Mouse (Mus musculus): ENCODE data around the gene Mcidas. TPM values are rescaled to one million over a fixed set of nuclear protein-coding genes. Genes with fewer than 3 reads are reported as not detected.

Mcidas gene
- polyA plus RNA-seq, 1 experiment from 2014 or later = not detected

DNA sequence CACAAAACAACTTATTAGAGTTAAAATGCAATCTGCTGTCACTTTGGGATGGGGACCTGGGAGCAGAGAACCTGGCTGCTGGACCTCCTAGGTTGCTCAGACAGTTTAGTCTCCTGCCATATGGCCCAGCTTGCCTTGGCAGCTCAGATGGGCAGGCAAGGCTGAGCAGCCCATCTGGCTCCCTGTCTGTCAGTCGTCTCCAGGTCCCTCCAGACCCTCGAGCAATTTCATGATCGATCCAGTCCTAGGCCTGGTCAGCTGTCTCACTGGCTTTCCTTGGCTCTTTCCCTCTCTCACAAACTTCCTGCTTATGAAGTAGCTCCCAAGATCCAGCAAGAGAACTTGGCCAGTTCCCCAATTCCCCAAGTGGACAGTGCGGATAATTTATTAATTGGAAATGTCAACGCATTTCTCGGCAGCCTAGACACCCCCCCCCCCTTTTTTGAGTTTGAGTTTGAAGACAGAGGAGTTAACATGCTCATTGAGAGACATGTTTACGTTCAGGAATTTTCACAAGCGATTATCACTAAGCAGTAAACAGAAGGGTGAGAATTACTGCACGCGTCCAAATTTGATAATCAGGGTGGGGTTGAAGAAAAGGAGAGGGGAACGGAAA, 40.7 kb downstream of the Mcidas start:
- peak overlapping the region; percentile 89 for H3K4me2 ChIP-seq (replicated peaks; ENCODE audit: low read depth)
- TF ChIP-seq CTCF (IDR thresholded peaks at IDR 0.05; ENCODE audit: low read depth) = no peak
- no peak for ATAC-seq
- WGBS = 5% methylated on average over 11 of the region's 11 CpGs
- H3K27ac ChIP-seq (ENCODE audit: low read depth, low read length) = no peak overlapping the region
- H3K9me3 ChIP-seq (ENCODE audit: control insufficient read depth) = no peaks in the 10 kb centered on the region
- H3K27me3 ChIP-seq (replicated peaks; ENCODE audit: control insufficient read depth, insufficient read depth, low read length) = peaks cover 53% of the 10 kb centered on the region
- H3K4me1 ChIP-seq (replicated peaks; ENCODE audit: control insufficient read depth, insufficient read depth, low read length) = 0 out of 2 replicates have a peak, but pooled peaks cover 5% of the 10 kb centered on the region
- no peak overlapping the region; the same call in 1 of the 2 replicates for H3K9ac ChIP-seq (ENCODE audit: low read depth, low read length)
- no peaks in the 10 kb centered on the region for H3K36me3 ChIP-seq (ENCODE audit: control insufficient read depth, insufficient read depth)
- peak overlapping the region; percentile 52 for H3K4me3 ChIP-seq (ENCODE audit: low read depth, low read length)

DNA sequence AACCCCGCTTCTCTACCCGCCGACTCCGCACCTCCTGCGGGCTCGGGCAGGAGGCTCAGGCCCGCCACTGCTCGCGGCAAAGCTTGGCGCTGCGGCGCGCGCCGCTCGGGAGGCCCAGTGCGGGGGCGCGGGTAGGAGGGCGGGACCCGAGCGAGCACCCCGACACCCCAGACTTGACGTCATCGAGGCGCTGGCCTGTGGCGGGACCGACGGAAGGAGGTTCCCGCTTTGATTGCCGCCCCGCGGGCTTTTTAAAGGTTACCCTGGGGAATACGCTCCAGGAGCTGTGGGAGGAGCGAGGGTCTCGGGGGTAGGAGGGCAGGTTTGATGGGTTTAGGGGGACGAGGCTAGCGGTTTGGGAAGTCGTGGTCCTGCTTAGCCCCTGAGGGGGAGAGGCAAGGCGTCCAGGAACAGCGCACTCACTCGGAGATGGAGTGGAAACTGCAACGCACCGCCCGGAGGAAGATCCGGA, 41.3 kb downstream of the Mcidas start, which contains the start of gene Cdc20b:
Gene Cdc20b (plus strand): TSS at position 162 of the 472 bp plus-strand sequence.
- WGBS = under 1% methylated on average over 45 of the region's 46 CpGs
- H3K27ac ChIP-seq (ENCODE audit: low read depth, low read length) = no peak within 1 kb of the TSS
- H3K4me1 ChIP-seq (replicated peaks; ENCODE audit: control insufficient read depth, insufficient read depth, low read length) = 0 out of 2 replicates have a peak, but pooled peaks cover 5% of the 10 kb centered on the region
- no peak within 1 kb of the TSS; the same call in 1 of the 2 replicates for H3K9ac ChIP-seq (ENCODE audit: low read depth, low read length)
- H3K9me3 ChIP-seq (ENCODE audit: control insufficient read depth) = no peaks in the 10 kb centered on the region
- ATAC-seq = peak; percentile 34; the same call in 1 of the 2 replicates
- TF ChIP-seq CTCF (IDR thresholded peaks at IDR 0.05; ENCODE audit: low read depth) = no peak
- H3K27me3 ChIP-seq (replicated peaks; ENCODE audit: control insufficient read depth, insufficient read depth, low read length) = peaks cover 53% of the 10 kb centered on the region
- H3K4me3 ChIP-seq (ENCODE audit: low read depth, low read length) = peak within 1 kb of the TSS; percentile 52
- H3K4me2 ChIP-seq (replicated peaks; ENCODE audit: low read depth) = peak within 1 kb of the TSS; percentile 89
- no peaks in the 10 kb centered on the region for H3K36me3 ChIP-seq (ENCODE audit: control insufficient read depth, insufficient read depth)

DNA sequence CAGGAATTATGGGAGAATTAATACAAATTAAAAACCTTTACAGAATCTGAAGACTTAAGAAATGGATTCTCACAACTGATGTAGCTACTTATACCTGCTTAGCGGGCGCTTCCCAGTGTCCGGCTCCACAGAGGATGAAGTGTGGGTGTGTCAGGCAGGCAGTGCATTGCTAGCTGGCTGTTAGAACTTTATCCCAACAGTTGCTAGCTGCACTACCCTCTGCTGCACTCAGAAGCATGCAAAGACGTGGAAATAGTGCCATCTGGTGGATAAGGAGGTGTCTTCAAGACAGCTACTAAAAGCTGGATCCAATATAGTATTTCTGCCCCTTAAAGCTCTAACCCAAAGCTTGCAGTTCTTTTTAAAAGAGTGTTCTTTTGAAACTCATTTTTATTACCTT, 42.2 kb downstream of the Mcidas start:
- peak; percentile 80 for ATAC-seq
- Histone ChIP-seq H3K9ac (ENCODE audit: low read depth, low read length) (no peak overlapping the region), H3K4me2 (replicated peaks; ENCODE audit: low read depth) (peak overlapping the region; percentile 89), H3K36me3 (ENCODE audit: control insufficient read depth, insufficient read depth) (no peaks in the 10 kb centered on the region), H3K27me3 (replicated peaks; ENCODE audit: control insufficient read depth, insufficient read depth, low read length) (peaks cover 48% of the 10 kb centered on the region), H3K27ac (ENCODE audit: low read depth, low read length) (no peak overlapping the region), H3K4me3 (ENCODE audit: low read depth, low read length) (peak overlapping the region; percentile 52), H3K9me3 (ENCODE audit: control insufficient read depth) (no peaks in the 10 kb centered on the region), H3K4me1 (replicated peaks; ENCODE audit: control insufficient read depth, insufficient read depth, low read length) (0 out of 2 replicates have a peak, but pooled peaks cover 5% of the 10 kb centered on the region)
- TF ChIP-seq CTCF (IDR thresholded peaks at IDR 0.05; ENCODE audit: low read depth) = peak; percentile 92
- WGBS = 1% methylated on average over 4 of the region's 4 CpGs

DNA sequence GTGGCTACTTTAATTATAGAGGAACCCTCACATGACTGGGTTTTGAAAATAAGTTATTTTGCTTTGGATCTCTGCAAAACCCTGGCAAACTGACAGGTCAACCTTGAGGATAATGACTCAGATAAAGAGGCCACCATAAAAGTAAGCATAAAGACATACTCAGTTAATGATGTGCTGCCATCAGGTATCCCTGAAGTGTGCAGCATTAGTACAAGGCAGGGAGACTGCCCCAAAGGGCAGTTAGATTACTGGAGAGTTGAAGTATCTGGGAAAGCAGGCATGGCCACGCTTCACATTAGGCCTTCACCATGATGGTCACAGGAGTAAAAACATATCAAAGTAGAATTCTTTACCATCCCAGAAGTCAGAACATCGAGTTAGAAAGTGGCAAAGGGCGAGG, 51.2 kb downstream of the Mcidas start:
- 0 out of 2 replicates have a peak, but pooled peaks cover 3% of the 10 kb centered on the region for H3K4me1 ChIP-seq (replicated peaks; ENCODE audit: control insufficient read depth, insufficient read depth, low read length)
- peak overlapping the region; percentile 41 for H3K4me3 ChIP-seq (ENCODE audit: low read depth, low read length)
- no peak overlapping the region for H3K9ac ChIP-seq (ENCODE audit: low read depth, low read length)
- WGBS = 41% methylated on average over 3 of the region's 3 CpGs
- no peak for ATAC-seq
- H3K27me3 ChIP-seq (replicated peaks; ENCODE audit: control insufficient read depth, insufficient read depth, low read length) = no peaks in the 10 kb centered on the region
- no peaks in the 10 kb centered on the region for H3K36me3 ChIP-seq (ENCODE audit: control insufficient read depth, insufficient read depth)
- TF ChIP-seq CTCF (IDR thresholded peaks at IDR 0.05; ENCODE audit: low read depth) = no peak
- H3K27ac ChIP-seq (ENCODE audit: low read depth, low read length) = no peak overlapping the region
- H3K4me2 ChIP-seq (replicated peaks; ENCODE audit: low read depth) = peak overlapping the region; percentile 55
- H3K9me3 ChIP-seq (ENCODE audit: control insufficient read depth) = no peaks in the 10 kb centered on the region

DNA sequence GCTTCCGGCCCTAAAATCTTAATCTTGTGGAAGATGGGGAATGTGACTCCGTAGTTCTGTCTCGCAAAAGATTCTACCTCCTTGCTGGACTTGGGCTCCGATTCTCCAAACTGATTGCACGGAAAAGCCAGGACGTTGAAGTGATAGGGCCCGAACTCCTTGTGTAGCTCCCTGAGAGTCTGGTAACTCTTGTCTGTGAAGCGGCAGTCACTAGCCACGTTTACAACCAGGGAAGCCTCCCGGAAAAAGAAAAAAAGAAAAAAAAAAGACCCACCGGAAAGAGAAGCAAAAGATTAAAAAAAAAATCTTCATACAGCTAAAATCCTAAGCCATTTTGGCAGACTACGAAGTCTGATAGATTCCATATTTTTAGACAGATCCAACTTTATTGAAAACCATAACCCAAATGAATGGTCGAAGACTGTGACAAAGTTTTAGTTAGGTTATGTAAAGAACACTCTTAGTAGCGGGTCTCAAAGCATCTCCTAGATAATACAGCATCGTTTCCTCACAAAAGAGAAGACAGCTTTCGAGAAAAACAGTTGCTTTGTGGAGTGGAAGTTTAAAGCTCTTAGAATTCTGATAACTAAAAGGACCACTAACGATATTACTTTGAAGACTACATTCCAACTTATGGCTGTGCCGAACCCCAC, 51.9 kb downstream of the Mcidas start:
- Histone ChIP-seq H3K9me3 (ENCODE audit: control insufficient read depth) (no peaks in the 10 kb centered on the region), H3K4me1 (replicated peaks; ENCODE audit: control insufficient read depth, insufficient read depth, low read length) (0 out of 2 replicates have a peak, but pooled peaks cover 3% of the 10 kb centered on the region), H3K9ac (ENCODE audit: low read depth, low read length) (0 out of 2 replicates have a peak overlapping the region, but pooled peaks have one; percentile 11), H3K27me3 (replicated peaks; ENCODE audit: control insufficient read depth, insufficient read depth, low read length) (no peaks in the 10 kb centered on the region), H3K4me3 (ENCODE audit: low read depth, low read length) (peak overlapping the region; percentile 41), H3K27ac (ENCODE audit: low read depth, low read length) (0 out of 2 replicates have a peak overlapping the region, but pooled peaks have one; percentile 6), H3K36me3 (ENCODE audit: control insufficient read depth, insufficient read depth) (no peaks in the 10 kb centered on the region), H3K4me2 (replicated peaks; ENCODE audit: low read depth) (peak overlapping the region; percentile 55)
- TF ChIP-seq CTCF (IDR thresholded peaks at IDR 0.05; ENCODE audit: low read depth) = no peak
- no peak for ATAC-seq
- WGBS = 12% methylated on average over 18 of the region's 18 CpGs

All from intestine, postnatal 0 days (tissue).